Mouse (Mus musculus) thymus, postnatal 25 days (tissue): Measurements from ENCODE around the gene Tedc1.

Experiments
- DNase-seq: peaks from one replicate; pipeline ENCODE4 v3.0.0; 2022

The Tedc1 gene

GRCm38 (mm10) chr12:113139908-113140615 lies 16.2 kb upstream of the Tedc1 start, which contains the start of gene Crip2:
Gene Crip2, plus strand, starts transcription at chr12:113140236.
- DNase-seq = peak; percentile 93

DNA sequence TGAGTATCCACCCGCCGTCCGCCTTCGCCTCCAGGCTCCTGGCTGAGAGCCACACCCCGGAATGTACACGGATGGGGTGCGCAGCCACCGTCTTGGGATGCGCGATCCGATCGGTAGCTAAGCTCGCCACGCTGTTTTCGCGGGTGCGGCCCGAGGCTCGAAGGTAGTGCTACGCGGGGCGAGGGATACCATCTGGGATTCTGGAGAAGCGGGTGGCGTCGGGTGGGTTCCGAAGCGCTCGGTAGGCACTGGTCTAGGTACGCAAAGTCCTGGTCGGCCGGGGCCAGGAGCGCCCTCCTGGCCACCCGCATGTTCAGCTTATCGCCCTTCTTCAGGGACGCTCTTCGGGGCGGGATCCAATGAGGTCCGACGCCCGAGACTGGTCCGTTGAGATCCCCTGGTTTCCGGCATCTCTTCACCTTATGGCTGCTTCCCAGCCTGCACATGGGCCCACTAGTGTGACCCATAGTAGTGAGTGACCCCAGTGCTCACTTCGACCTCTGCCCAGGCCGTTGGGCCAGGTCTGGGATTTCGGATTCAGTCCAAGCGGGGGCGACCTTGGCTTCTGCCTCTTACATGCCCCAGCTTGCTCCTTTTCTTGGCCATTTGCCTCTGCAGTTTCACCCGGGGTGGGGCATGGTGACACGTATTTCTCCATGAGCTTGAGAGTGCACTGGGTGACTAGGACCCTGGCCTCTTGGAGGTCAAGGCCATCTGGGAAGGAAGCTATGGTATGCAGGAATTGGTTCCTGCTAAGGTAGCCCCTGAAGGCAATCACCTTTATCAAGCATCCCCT lies 15.4 kb upstream of the Tedc1 start:
- DNase-seq = no peak

- no peak for DNase-seq
Observed at GRCm38 (mm10) chr12:113141531-113141973, 14.7 kb upstream of the Tedc1 start.

GRCm38 (mm10) chr12:113142021-113142975 lies 13.9 kb upstream of the Tedc1 start:
- no peak for DNase-seq

DNA sequence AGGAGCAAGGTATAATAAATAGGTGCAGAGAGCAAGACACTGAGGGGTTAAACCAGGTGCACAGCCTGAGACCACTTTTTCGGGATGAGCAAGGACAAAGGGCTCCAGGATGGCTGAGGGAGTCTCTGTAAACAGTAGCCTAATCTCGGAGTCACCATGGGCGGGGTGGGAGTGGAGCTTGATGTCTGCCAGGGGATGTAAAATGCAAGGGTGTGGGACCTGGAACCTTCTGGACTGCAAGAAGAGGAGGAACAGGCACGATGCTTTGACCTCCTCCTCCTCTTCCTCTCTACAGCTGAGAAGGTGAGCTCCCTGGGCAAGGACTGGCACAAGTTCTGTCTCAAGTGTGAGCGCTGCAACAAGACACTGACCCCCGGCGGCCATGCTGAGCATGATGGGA lies 13.1 kb upstream of the Tedc1 start:
- no peak for DNase-seq

GRCm38 (mm10) chr12:113144001-113144756 lies 12.0 kb upstream of the Tedc1 start:
- peak; percentile 54 for DNase-seq

DNA sequence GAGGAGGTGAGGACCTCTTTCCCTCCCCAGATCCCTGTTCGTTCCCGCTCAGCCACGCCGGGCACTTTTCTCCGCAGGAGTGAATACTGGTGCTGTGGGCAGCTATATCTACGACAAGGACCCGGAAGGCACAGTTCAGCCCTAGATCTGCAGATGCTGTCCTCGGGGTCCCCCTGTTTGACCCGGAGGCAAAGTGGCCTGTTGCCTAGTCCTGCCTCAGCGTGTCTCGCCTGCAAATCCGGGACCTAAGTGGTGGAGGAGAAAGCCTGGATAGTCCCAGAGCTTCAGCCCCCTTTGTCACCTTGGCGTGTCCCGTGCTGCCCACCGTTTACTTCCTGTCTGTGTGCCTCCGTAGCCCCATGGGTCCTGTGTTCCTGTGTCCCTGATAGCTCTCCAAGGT lies 11.3 kb upstream of the Tedc1 start:
- DNase-seq = no peak

GRCm38 (mm10) chr12:113145591-113145990 lies 10.6 kb upstream of the Tedc1 start:
- DNase-seq = no peak

- peak; percentile 93 for DNase-seq
Observed at GRCm38 (mm10) chr12:113146112-113147057, 9.8 kb upstream of the Tedc1 start, which contains the start of gene Crip1. Gene Crip1, plus strand, starts transcription at chr12:113146316.

DNA sequence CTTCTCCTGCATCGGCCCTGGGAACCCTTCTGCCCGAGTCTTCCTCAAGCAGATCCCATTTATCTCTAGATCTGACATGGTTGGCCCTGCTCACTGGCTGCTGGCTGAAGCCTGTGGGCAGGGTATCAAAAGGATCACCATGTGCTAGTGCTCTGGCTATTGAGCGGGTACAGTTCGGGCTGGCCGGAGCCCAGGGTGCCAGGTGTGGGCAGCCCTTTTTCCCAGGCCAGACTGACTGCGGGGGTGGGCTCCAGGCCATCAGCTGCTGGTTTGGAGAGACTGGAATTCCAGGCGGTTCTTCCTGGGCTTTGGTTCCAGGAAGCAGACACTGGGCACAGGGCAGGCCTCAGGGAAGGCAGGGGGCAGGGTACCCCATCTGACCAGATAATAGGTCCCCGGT lies 8.7 kb upstream of the Tedc1 start:
- DNase-seq = no peak

- DNase-seq = no peak
Observed at GRCm38 (mm10) chr12:113148381-113149035, 7.7 kb upstream of the Tedc1 start.

DNA sequence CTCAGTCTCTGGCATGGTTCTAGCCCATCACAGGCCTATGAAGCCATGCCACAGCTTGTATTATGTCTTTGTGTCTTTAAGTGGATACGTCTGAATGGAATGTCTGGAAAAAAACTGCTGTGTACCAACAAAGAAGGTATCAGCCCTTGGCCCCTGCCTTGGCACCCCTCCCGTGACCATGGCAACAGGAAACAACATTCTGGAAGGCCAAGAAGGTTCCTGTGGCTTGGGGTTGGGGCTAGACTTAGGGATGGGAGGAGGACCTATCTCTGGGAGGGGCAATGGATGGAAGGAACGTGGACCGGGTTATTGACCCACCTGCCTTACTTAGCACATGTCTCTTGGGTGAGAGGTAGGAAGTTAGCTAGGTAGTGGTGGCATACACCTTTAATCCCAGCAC lies 6.9 kb upstream of the Tedc1 start:
- no peak for DNase-seq

DNA sequence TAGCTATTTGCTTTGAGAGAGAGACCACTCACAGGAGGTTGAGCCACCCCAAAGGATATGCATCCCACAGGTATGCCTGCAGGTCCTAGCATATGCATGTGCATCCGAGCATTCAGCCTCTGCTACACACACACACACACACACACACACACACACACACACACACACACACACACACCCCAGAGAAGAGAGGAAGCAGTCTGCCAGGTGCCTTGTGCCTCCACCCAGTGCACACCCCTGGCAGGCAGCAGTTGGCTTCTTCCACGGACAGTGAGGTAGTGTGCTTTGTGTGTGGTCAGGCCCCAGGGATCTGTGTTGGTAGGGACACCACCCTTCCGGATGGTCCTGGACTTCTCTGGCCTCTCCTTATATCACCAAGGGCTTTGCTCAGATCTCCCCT lies 6.3 kb upstream of the Tedc1 start:
- DNase-seq = no peak

DNA sequence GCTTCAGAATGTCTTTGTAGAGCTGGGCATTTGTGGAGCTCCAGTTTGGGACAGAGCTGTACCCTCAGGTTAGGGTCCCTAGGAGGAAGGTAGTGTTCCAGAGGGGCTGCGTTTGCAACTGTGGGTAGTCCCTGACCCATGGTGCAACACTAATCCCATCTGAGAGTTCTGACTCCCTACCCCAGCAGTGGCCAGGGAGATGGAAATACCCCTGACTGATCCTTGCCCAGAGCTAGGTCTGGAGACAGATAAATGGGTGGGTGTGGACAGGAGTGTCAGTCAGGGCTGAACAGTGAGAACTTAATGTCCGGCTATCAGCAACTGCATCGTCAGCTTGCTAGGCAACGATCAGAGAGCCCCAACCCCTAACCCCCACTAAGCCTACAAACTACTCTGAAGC lies 5.6 kb upstream of the Tedc1 start:
- no peak for DNase-seq

DNA sequence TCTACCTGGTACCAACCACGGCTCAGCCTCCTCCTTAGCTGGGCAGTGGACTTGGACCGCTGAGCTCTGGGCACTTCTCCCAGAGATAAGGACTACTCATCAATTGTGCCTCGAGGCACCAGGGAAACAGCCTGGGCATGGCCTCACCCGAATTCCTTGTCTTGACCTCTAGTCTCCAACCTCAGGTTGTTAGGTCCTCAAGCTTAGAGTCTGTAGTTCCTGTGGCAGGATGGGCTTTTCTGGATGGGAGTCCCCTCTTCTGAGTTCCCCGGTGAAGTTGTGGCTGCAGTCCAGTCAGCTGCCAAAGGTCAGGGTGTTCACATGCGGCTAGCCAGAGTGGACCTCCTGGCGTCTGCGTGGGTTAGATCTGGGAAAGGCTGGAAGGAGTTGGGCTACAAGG lies 5.2 kb upstream of the Tedc1 start:
- no peak for DNase-seq

- peak; percentile 64 for DNase-seq
Observed at GRCm38 (mm10) chr12:113151661-113152271, 4.5 kb upstream of the Tedc1 start.

DNA sequence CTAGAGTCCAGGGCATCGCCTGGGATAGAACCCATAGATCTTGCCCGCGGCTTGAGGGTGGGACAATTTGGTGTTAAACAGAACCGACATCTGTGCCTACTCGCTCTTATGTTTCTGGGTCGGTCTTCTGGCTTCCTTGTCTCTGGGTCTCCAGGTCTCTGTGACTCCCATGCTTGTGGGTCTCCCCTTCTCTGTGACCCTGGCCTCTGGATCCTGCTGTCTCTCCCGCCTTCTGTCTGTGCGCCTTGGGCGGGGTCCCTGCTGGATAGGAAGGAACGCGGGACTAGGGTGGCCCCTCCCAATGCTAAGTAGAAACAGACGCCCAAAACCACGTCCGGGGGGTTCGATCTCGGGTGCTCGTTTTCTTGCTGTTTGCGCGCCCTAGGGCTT lies 4.0 kb upstream of the Tedc1 start:
- peak; percentile 77 for DNase-seq

DNA sequence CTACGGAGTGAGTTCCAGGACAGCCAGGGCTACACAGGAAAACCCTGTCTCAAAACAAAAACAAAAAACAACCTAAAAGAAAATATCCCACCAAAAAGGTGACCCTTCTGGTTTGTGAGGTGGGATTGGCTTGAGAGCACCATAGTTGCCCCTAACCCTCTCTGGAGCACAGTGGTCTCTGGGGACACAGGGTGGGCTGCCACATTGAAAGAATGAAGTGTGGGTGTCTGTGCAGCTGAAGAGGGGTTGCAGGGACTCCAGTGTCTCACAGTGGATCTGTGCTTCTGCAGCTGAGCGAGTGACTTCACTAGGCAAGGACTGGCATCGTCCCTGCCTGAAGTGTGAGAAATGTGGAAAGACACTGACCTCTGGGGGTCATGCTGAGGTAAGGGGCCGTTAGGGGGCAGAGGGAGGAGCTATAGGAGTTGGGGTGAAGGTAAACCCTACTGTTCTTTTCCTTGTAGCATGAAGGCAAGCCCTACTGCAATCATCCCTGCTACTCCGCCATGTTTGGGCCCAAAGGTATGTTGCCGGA lies 3.2 kb upstream of the Tedc1 start:
- DNase-seq = no peak

- DNase-seq = no peak
Observed at GRCm38 (mm10) chr12:113153971-113154370, 2.2 kb upstream of the Tedc1 start.

DNA sequence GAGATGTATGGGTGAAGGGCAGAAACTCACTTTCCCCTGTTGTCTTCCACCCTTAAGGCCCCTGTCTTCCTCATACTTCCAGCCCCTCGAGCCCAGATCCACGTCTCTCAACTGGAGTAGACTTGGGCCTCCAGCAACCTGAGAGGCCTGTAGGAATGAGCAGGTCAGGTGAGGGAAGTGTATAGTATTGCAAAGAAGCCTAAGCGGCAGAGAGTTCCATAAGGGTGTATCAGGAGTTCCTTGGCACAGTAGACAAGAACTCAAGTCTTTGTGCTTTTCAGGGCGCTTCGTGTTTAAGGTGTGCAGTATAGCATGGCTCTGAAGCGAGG lies 1.5 kb upstream of the Tedc1 start:
- DNase-seq = no peak
